Mouse (Mus musculus) limb, embryonic 13.5 days (tissue): ENCODE results near the gene Rpl12. TPM values are rescaled to one million over a fixed set of nuclear protein-coding genes. Genes with fewer than 3 reads are reported as not detected.

ENCODE experiments used
- ATAC-seq: fragments of 200-750 bp; cut with Nextera tagmentation; 2 replicates; pipeline ENCODE4 v1.8.0; 2017; ENCODE audit warnings: low read depth, moderate number of reproducible peaks, moderate TSS enrichment; ENCODE audit not compliant: low FRiP score
- H3K27ac ChIP-seq: fragments of 300-500 bp; sonication (generic); 2 replicates; pipeline ENCODE4 v1.5.1; 2015; ENCODE audit warnings: inconsistent platforms, mild to moderate bottlenecking, moderate library complexity
- H3K27me3 ChIP-seq: fragments of 300-500 bp; sonication (generic); 2 replicates; pipeline ENCODE4 v1.6.1; 2015; ENCODE audit warnings: mild to moderate bottlenecking, inconsistent platforms
- H3K36me3 ChIP-seq: fragments of 300-500 bp; sonication (generic); 2 replicates; pipeline ENCODE4 v1.6.1; 2015; ENCODE audit warnings: inconsistent platforms, mild to moderate bottlenecking, moderate library complexity
- H3K4me1 ChIP-seq: fragments of 300-500 bp; sonication (generic); 2 replicates; pipeline ENCODE4 v1.6.1; 2015; ENCODE audit warnings: inconsistent platforms
- H3K4me2 ChIP-seq: fragments of 300-500 bp; sonication (generic); replicated peaks from 2 replicates; pipeline ENCODE4 v1.6.1; 2015; ENCODE audit warnings: inconsistent platforms, mild to moderate bottlenecking, moderate library complexity
- H3K4me3 ChIP-seq: fragments of 300-500 bp; sonication (generic); 2 replicates; pipeline ENCODE4 v1.5.1; 2015; ENCODE audit warnings: moderate library complexity, mild to moderate bottlenecking, inconsistent platforms
- H3K9ac ChIP-seq: fragments of 300-500 bp; sonication (generic); 2 replicates; pipeline ENCODE4 v1.6.1; 2015; ENCODE audit warnings: mild to moderate bottlenecking, inconsistent platforms
- H3K9me3 ChIP-seq: fragments of 300-500 bp; sonication (generic); 2 replicates; pipeline ENCODE4 v1.6.1; 2016; ENCODE audit warnings: inconsistent platforms
- WGBS: fragments of 180-500 bp; shearing (Covaris S2); methylation state at CpG from one replicate; pipeline ENCODE4 v1.1.7; 2015; 5-methylcytosine and 5-hydroxymethylcytosine counted together
- polyA plus RNA-seq: library from polyadenylated mRNA; unstranded; fragments of >200 nt; fragmentation: Nextera tagmentation; extraction: Ambion mirVana; gene quantifications from 2 replicates; pipeline ENCODE4 v1.2.1, GENCODE M21; 2015

Rpl12 gene
- polyA plus RNA-seq, 1 experiment from 2014 or later: 159 TPM

DNA sequence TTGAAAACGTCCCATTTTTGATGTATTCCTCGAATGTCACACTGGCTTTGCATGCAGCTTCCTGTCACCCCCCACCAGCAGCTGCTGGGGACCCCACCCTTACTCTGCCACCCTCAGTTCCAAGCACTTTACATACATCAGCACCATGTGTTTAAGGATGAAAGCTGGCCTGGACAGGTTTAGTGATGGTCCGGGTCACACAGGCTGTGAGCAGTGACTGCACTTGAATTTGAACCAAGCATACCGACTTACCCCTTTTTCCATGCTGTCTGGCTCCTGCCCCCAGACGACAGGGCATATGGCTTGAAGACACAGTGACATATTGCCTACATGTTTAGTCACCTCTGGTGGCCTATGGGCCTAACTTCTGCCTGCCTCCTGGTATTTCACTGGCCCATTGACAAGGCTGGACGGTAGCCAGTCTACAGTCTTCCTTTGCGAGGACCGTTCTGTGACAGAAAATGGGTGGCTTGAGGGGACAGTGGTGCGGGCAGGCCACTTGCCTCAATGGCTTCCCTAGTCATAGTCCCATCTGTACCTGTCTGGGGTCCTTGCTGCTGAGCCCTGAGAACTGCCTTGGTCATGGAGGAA lies 6.8 kb downstream of the Rpl12 start:
- H3K9me3 ChIP-seq: no peaks in the 10 kb centered on the region
- no peak for ATAC-seq
- 86% methylated on average over 9 of the region's 9 CpGs for WGBS
- H3K27me3 ChIP-seq: no peaks in the 10 kb centered on the region
- peak overlapping the region; percentile 90 for H3K4me2 ChIP-seq
- peak overlapping the region; percentile 85 for H3K9ac ChIP-seq
- H3K4me3 ChIP-seq: peak overlapping the region; percentile 62; the same call in 1 of the 2 replicates
- H3K36me3 ChIP-seq: peaks cover 26% of the 10 kb centered on the region
- H3K27ac ChIP-seq: no peak overlapping the region
- peaks cover 38% of the 10 kb centered on the region for H3K4me1 ChIP-seq

- no peak overlapping the region for H3K27ac ChIP-seq
- H3K4me2 ChIP-seq: no peak overlapping the region
- no peaks in the 10 kb centered on the region for H3K9me3 ChIP-seq
- H3K9ac ChIP-seq: no peak overlapping the region
- H3K4me3 ChIP-seq: no peak overlapping the region
- WGBS: 86% methylated on average over 8 of the region's 8 CpGs
- H3K4me1 ChIP-seq: peaks cover 26% of the 10 kb centered on the region
- H3K27me3 ChIP-seq: no peaks in the 10 kb centered on the region
- H3K36me3 ChIP-seq: peaks cover 26% of the 10 kb centered on the region
- no peak for ATAC-seq
These were observed 8.0 kb downstream of the Rpl12 start for GRCm38 (mm10) chr2:32969326-32969725.

GRCm38 (mm10) chr2:32971235-32971634 lies 9.9 kb downstream of the Rpl12 start:
- ATAC-seq: no peak
- Histone ChIP-seq H3K4me1 (peaks cover 14% of the 10 kb centered on the region), H3K4me2 (no peak overlapping the region), H3K9me3 (no peaks in the 10 kb centered on the region), H3K9ac (no peak overlapping the region), H3K4me3 (no peak overlapping the region), H3K27ac (no peak overlapping the region), H3K36me3 (peaks cover 39% of the 10 kb centered on the region), H3K27me3 (no peaks in the 10 kb centered on the region)
- WGBS: 46% methylated on average over 9 of the region's 9 CpGs

GRCm38 (mm10) chr2:32974216-32974615 lies 12.9 kb downstream of the Rpl12 start:
- H3K36me3 ChIP-seq: peaks cover 52% of the 10 kb centered on the region
- 88% methylated on average over 8 of the region's 8 CpGs for WGBS
- H3K9ac ChIP-seq: no peak overlapping the region
- no peaks in the 10 kb centered on the region for H3K4me1 ChIP-seq
- H3K4me2 ChIP-seq: no peak overlapping the region
- H3K9me3 ChIP-seq: no peaks in the 10 kb centered on the region
- no peaks in the 10 kb centered on the region for H3K27me3 ChIP-seq
- ATAC-seq: no peak
- H3K27ac ChIP-seq: no peak overlapping the region
- no peak overlapping the region for H3K4me3 ChIP-seq

GRCm38 (mm10) chr2:32977114-32977513 lies 15.8 kb downstream of the Rpl12 start:
- no peak overlapping the region for H3K4me3 ChIP-seq

GRCm38 (mm10) chr2:32978675-32979074 lies 17.3 kb downstream of the Rpl12 start:
- no peak overlapping the region for H3K27ac ChIP-seq
- no peaks in the 10 kb centered on the region for H3K27me3 ChIP-seq
- H3K4me2 ChIP-seq: no peak overlapping the region
- no peak overlapping the region for H3K9ac ChIP-seq
- H3K4me1 ChIP-seq: peaks cover 19% of the 10 kb centered on the region
- no peaks in the 10 kb centered on the region for H3K9me3 ChIP-seq
- H3K4me3 ChIP-seq: no peak overlapping the region
- WGBS: 81% methylated on average over 3 of the region's 3 CpGs
- peaks cover 39% of the 10 kb centered on the region for H3K36me3 ChIP-seq
- ATAC-seq: no peak

More at GRCm38 (mm10) chr2:32977114-32977513, 15.8 kb downstream of the Rpl12 start:
- Histone ChIP-seq H3K9me3 (no peaks in the 10 kb centered on the region), H3K27me3 (no peaks in the 10 kb centered on the region), H3K4me1 (peaks cover 12% of the 10 kb centered on the region), H3K27ac (no peak overlapping the region), H3K36me3 (peaks cover 52% of the 10 kb centered on the region), H3K9ac (no peak overlapping the region), H3K4me2 (no peak overlapping the region)
- WGBS: 74% methylated on average over 5 of the region's 5 CpGs
- no peak for ATAC-seq

GRCm38 (mm10) chr2:32979675-32980074 lies 18.3 kb downstream of the Rpl12 start:
- Histone ChIP-seq H3K9ac (no peak overlapping the region), H3K27ac (no peak overlapping the region), H3K36me3 (peaks cover 29% of the 10 kb centered on the region), H3K4me3 (no peak overlapping the region), H3K4me2 (no peak overlapping the region), H3K9me3 (no peaks in the 10 kb centered on the region), H3K4me1 (peaks cover 19% of the 10 kb centered on the region), H3K27me3 (no peaks in the 10 kb centered on the region)
- 84% methylated on average over 7 of the region's 7 CpGs for WGBS
- ATAC-seq: no peak

GRCm38 (mm10) chr2:32981281-32981680 lies 19.9 kb downstream of the Rpl12 start:
- peak overlapping the region; percentile 90 for H3K9ac ChIP-seq
- peaks cover 19% of the 10 kb centered on the region for H3K4me1 ChIP-seq
- WGBS: 2% methylated on average over 23 of the region's 23 CpGs
- peak overlapping the region; percentile 100 for H3K4me2 ChIP-seq
- H3K9me3 ChIP-seq: no peaks in the 10 kb centered on the region
- peak; percentile 26; the same call in 1 of the 2 replicates for ATAC-seq
- H3K27me3 ChIP-seq: no peaks in the 10 kb centered on the region
- H3K4me3 ChIP-seq: peak overlapping the region; percentile 88
- H3K27ac ChIP-seq: peak overlapping the region; percentile 39
- peaks cover 13% of the 10 kb centered on the region for H3K36me3 ChIP-seq

GRCm38 (mm10) chr2:32981725-32982271 lies 20.4 kb downstream of the Rpl12 start, which contains the start of gene Slc2a8:
Gene Slc2a8 (minus strand): TSS chr2:32982083.
- Histone ChIP-seq H3K27me3 (no peaks in the 10 kb centered on the region), H3K4me2 (peak within 1 kb of the TSS; percentile 100), H3K4me3 (peak within 1 kb of the TSS; percentile 88), H3K36me3 (peaks cover 7% of the 10 kb centered on the region), H3K9me3 (no peaks in the 10 kb centered on the region), H3K27ac (peak within 1 kb of the TSS; percentile 39), H3K4me1 (peaks cover 19% of the 10 kb centered on the region), H3K9ac (peak within 1 kb of the TSS; percentile 90)
- 0% methylated on average over 50 of the region's 50 CpGs for WGBS
- ATAC-seq: peak; percentile 98

GRCm38 (mm10) chr2:32982700-32983099 lies 21.3 kb downstream of the Rpl12 start:
- Histone ChIP-seq H3K9ac (peak overlapping the region; percentile 35), H3K9me3 (no peaks in the 10 kb centered on the region), H3K4me2 (peak overlapping the region; percentile 100), H3K27me3 (no peaks in the 10 kb centered on the region), H3K4me3 (peak overlapping the region; percentile 88), H3K4me1 (peaks cover 19% of the 10 kb centered on the region), H3K36me3 (peaks cover 5% of the 10 kb centered on the region), H3K27ac (no peak overlapping the region)
- WGBS: 5% methylated on average over 4 of the region's 4 CpGs
- no peak for ATAC-seq

DNA sequence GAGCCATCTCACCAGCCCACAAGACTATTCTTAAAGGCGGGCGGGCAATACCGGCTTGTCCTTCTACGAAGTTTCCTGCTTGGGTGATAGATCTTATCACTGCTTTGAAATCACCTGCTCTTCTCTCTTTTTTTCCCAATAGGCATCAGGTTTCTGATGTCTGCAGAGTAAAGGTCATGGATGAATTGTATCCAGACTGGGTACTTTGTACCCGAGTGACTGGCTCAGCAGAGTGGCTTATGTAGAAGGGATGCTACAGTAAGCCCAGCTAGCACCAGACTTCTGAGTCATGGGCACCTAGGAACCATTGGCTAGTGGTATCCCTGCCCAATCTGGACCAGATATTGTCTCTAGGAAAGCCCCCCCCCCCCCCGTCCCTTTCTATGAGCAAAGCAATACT lies 22.3 kb downstream of the Rpl12 start:
- Histone ChIP-seq H3K4me2 (no peak overlapping the region), H3K27ac (no peak overlapping the region), H3K4me3 (no peak overlapping the region), H3K27me3 (no peaks in the 10 kb centered on the region), H3K4me1 (peaks cover 19% of the 10 kb centered on the region), H3K9me3 (no peaks in the 10 kb centered on the region), H3K9ac (no peak overlapping the region), H3K36me3 (no peaks in the 10 kb centered on the region)
- ATAC-seq: no peak
- WGBS: 57% methylated on average over 6 of the region's 6 CpGs

DNA sequence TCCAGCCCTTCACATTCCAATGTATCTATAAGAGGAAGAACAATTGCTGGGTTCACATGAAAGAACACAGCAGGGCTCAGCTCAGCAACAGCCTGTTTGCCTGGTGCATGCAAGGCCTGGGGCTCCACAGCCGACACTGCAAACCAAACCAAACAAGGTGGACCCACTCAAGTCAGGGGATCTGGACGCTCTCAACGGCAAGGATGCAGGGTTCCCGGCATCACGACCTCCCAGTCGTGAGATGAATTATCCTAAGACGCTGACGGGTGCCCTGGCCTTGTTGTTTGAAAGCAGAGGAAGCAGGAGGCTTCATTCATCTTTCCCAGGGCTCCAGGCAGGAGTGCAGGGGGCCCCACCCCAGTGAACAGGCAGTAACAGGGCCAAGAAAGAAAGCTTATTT lies 24.5 kb downstream of the Rpl12 start:
- WGBS: 63% methylated on average over 8 of the region's 8 CpGs
- Histone ChIP-seq H3K27me3 (no peaks in the 10 kb centered on the region), H3K27ac (no peak overlapping the region), H3K36me3 (no peaks in the 10 kb centered on the region), H3K9ac (no peak overlapping the region), H3K9me3 (no peaks in the 10 kb centered on the region), H3K4me2 (no peak overlapping the region), H3K4me3 (no peak overlapping the region), H3K4me1 (peaks cover 14% of the 10 kb centered on the region)
- no peak for ATAC-seq

- Histone ChIP-seq H3K9ac (no peak overlapping the region), H3K4me2 (no peak overlapping the region), H3K4me3 (no peak overlapping the region), H3K4me1 (no peaks in the 10 kb centered on the region), H3K36me3 (no peaks in the 10 kb centered on the region), H3K27ac (no peak overlapping the region), H3K9me3 (no peaks in the 10 kb centered on the region), H3K27me3 (no peaks in the 10 kb centered on the region)
- 63% methylated on average over 3 of the region's 3 CpGs for WGBS
- no peak for ATAC-seq
These were observed 28.0 kb downstream of the Rpl12 start for GRCm38 (mm10) chr2:32989376-32989775.
